Mouse (Mus musculus) cerebral cortex, adult 2 months (tissue): ENCODE data around the gene Tex14.

Source experiments
- WGBS: fragments of 180-500 bp; shearing (Covaris S2); methylation state at CpG from one replicate; pipeline ENCODE4 v1.1.7; 2018; 5-methylcytosine and 5-hydroxymethylcytosine counted together

Tex14 gene

GRCm38 (mm10) chr11:87426450-87427250, 21.8 kb downstream of the Tex14 start:
- WGBS = 2% methylated on average over 24 of the region's 24 CpGs

GRCm38 (mm10) chr11:87427273-87428050, 22.6 kb downstream of the Tex14 start:
- 38% methylated on average over 1 of the region's 1 CpGs for WGBS

- 67% methylated on average over 2 of the region's 2 CpGs for WGBS
Measured at GRCm38 (mm10) chr11:87428051-87428673, 23.3 kb downstream of the Tex14 start.

- 87% methylated on average over 4 of the region's 4 CpGs for WGBS
Measured at GRCm38 (mm10) chr11:87429363-87429762, 24.5 kb downstream of the Tex14 start.

- 75% methylated on average over 2 of the region's 2 CpGs for WGBS
Measured at GRCm38 (mm10) chr11:87430374-87430773, 25.5 kb downstream of the Tex14 start.

GRCm38 (mm10) chr11:87431813-87432212, 26.9 kb downstream of the Tex14 start:
- WGBS = 94% methylated on average over 8 of the region's 8 CpGs

- 74% methylated on average over 1 of the region's 1 CpGs for WGBS
Measured at GRCm38 (mm10) chr11:87432447-87432846, 27.6 kb downstream of the Tex14 start.

- WGBS = 67% methylated on average over 6 of the region's 6 CpGs
Measured at GRCm38 (mm10) chr11:87432933-87433669, 28.2 kb downstream of the Tex14 start.

GRCm38 (mm10) chr11:87435107-87435506, 30.2 kb downstream of the Tex14 start:
- 93% methylated on average over 2 of the region's 2 CpGs for WGBS

GRCm38 (mm10) chr11:87436326-87437232, 31.7 kb downstream of the Tex14 start:
- 72% methylated on average over 5 of the region's 5 CpGs for WGBS

GRCm38 (mm10) chr11:87439796-87440420, 35.0 kb downstream of the Tex14 start:
- WGBS = 90% methylated on average over 10 of the region's 10 CpGs

- WGBS = under 1% methylated on average over 34 of the region's 62 CpGs
Measured at GRCm38 (mm10) chr11:87442643-87443372, 37.9 kb downstream of the Tex14 start.

- WGBS = 1% methylated on average over 5 of the region's 5 CpGs
Measured at GRCm38 (mm10) chr11:87443373-87443883, 38.6 kb downstream of the Tex14 start.

GRCm38 (mm10) chr11:87444056-87444455, 39.2 kb downstream of the Tex14 start:
- 65% methylated on average over 10 of the region's 10 CpGs for WGBS

- 15% methylated on average over 16 of the region's 16 CpGs for WGBS
Measured at GRCm38 (mm10) chr11:87444735-87445428, 40.0 kb downstream of the Tex14 start.

- 52% methylated on average over 4 of the region's 4 CpGs for WGBS
Measured at GRCm38 (mm10) chr11:87445593-87445992, 40.7 kb downstream of the Tex14 start.

GRCm38 (mm10) chr11:87446159-87446558, 41.3 kb downstream of the Tex14 start:
- WGBS = 93% methylated on average over 3 of the region's 3 CpGs

- under 1% methylated on average over 34 of the region's 34 CpGs for WGBS
Measured at GRCm38 (mm10) chr11:87448081-87448475, 43.2 kb downstream of the Tex14 start.
